Mouse (Mus musculus) megakaryocyte, embryonic 14.5 days (primary cell): Measurements from ENCODE around the gene Itpk1.

Source experiments
- FLI1 ChIP-seq: IDR thresholded peaks from 2 replicates; pipeline ENCODE4 v1.6.1; 2012; ENCODE audit warnings: low read length, inconsistent platforms, mixed read lengths
- GATA1 ChIP-seq: IDR thresholded peaks from 3 replicates; pipeline ENCODE4 v1.6.1; 2012; ENCODE audit warnings: mixed read lengths, low read length, inconsistent platforms, borderline replicate concordance

DNA sequence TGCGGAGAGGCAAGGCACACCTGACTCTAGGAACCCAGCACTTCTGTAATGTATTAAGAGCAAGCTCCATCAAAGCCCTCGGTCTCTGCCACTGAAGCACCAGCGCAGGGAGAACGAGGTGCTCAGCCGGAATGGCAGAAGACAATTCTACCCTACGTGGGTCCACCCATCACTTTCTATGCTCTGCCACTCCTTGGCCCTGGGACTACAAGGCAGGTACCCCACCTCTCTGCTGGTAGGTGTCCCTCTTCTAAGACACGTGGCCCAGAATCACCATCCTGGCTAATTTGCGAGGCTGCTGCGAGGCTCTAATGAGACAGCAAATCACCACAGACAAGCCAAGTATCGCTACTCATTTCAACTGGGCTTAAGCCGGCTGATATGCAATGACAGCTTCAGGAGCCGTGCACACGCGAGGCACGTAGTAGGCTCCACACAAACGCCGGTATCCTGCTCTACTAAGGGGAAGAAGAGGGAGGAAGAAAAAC, 765 bp downstream of the Itpk1 start:
- TF ChIP-seq GATA1 (no peak), FLI1 (no peak)
